Mouse (Mus musculus) neural tube, embryonic 15.5 days (tissue): ENCODE data around the gene Itpr2. TPM values are rescaled to one million over a fixed set of nuclear protein-coding genes. Genes with fewer than 3 reads are reported as not detected.

Experiments used
- ATAC-seq: fragments of 200-750 bp; cut with Nextera tagmentation; 2 replicates; pipeline ENCODE4 v1.8.0; 2017; ENCODE audit warnings: mild to moderate bottlenecking, moderate TSS enrichment, moderate library complexity; ENCODE audit not compliant: low FRiP score
- H3K27ac ChIP-seq: fragments of 300-500 bp; sonication (generic); replicated peaks from 2 replicates; pipeline ENCODE4 v1.5.1; 2015; ENCODE audit warnings: mild to moderate bottlenecking, inconsistent platforms
- H3K27me3 ChIP-seq: fragments of 300-500 bp; sonication (generic); replicated peaks from 2 replicates; pipeline ENCODE4 v1.6.1; 2015; ENCODE audit warnings: inconsistent platforms
- H3K36me3 ChIP-seq: fragments of 300-500 bp; sonication (generic); 2 replicates; pipeline ENCODE4 v1.6.1; 2015; ENCODE audit warnings: inconsistent platforms
- H3K4me1 ChIP-seq: fragments of 300-500 bp; sonication (generic); 2 replicates; pipeline ENCODE4 v1.6.1; 2015; ENCODE audit warnings: inconsistent platforms
- H3K4me2 ChIP-seq: fragments of 300-500 bp; sonication (generic); 2 replicates; pipeline ENCODE4 v1.6.1; 2015; ENCODE audit warnings: inconsistent platforms, mild to moderate bottlenecking, moderate library complexity
- H3K4me3 ChIP-seq: fragments of 300-500 bp; sonication (generic); replicated peaks from 2 replicates; pipeline ENCODE4 v1.5.1; 2015; ENCODE audit warnings: mild to moderate bottlenecking, inconsistent platforms
- H3K9ac ChIP-seq: fragments of 300-500 bp; sonication (generic); replicated peaks from 2 replicates; pipeline ENCODE4 v1.6.1; 2015; ENCODE audit warnings: mild to moderate bottlenecking, inconsistent platforms
- H3K9me3 ChIP-seq: fragments of 300-500 bp; sonication (generic); replicated peaks from 2 replicates; pipeline ENCODE4 v1.6.1; 2016; ENCODE audit warnings: inconsistent platforms
- WGBS: fragments of 180-500 bp; shearing (Covaris S2); methylation state at CpG from one replicate; pipeline ENCODE4 v1.1.7; 2015; ENCODE audit warnings: mixed read lengths; 5-methylcytosine and 5-hydroxymethylcytosine counted together
- polyA plus RNA-seq: library from polyadenylated mRNA; unstranded; fragments of >200 nt; fragmentation: Nextera tagmentation; extraction: Ambion mirVana; gene quantifications from 2 replicates; pipeline ENCODE4 v1.2.1, GENCODE M21; 2015

Gene Itpr2
- polyA plus RNA-seq, 1 experiment from 2014 or later = 9.0 TPM

GRCm38 (mm10) chr6:146077124-146077889 lies 424.7 kb downstream of the Itpr2 start:
- ATAC-seq = no peak
- Histone ChIP-seq H3K4me1 (peaks cover 7% of the 10 kb centered on the region; the same call in 1 of the 2 replicates), H3K4me2 (no peak overlapping the region), H3K27ac (no peak overlapping the region), H3K9ac (no peak overlapping the region), H3K4me3 (no peak overlapping the region), H3K36me3 (no peaks in the 10 kb centered on the region), H3K27me3 (no peaks in the 10 kb centered on the region), H3K9me3 (no peaks in the 10 kb centered on the region)
- WGBS = 87% methylated on average over 11 of the region's 11 CpGs

GRCm38 (mm10) chr6:146072842-146073241 lies 429.2 kb downstream of the Itpr2 start:
- H3K9ac ChIP-seq = no peak overlapping the region
- H3K36me3 ChIP-seq = no peaks in the 10 kb centered on the region
- no peaks in the 10 kb centered on the region for H3K4me1 ChIP-seq
- no peak overlapping the region for H3K4me2 ChIP-seq
- no peak overlapping the region for H3K27ac ChIP-seq
- no peak for ATAC-seq
- H3K4me3 ChIP-seq = no peak overlapping the region
- H3K9me3 ChIP-seq = no peaks in the 10 kb centered on the region
- no peaks in the 10 kb centered on the region for H3K27me3 ChIP-seq
- 89% methylated on average over 1 of the region's 1 CpGs for WGBS

GRCm38 (mm10) chr6:146071883-146072282 lies 430.1 kb downstream of the Itpr2 start:
- WGBS = 94% methylated on average over 1 of the region's 1 CpGs

More at GRCm38 (mm10) chr6:146071883-146072282, 430.1 kb downstream of the Itpr2 start:
- H3K9ac ChIP-seq = no peak overlapping the region
- no peak overlapping the region for H3K4me3 ChIP-seq
- H3K4me2 ChIP-seq = no peak overlapping the region
- no peaks in the 10 kb centered on the region for H3K4me1 ChIP-seq
- no peak for ATAC-seq
- no peaks in the 10 kb centered on the region for H3K27me3 ChIP-seq
- no peaks in the 10 kb centered on the region for H3K9me3 ChIP-seq
- H3K27ac ChIP-seq = no peak overlapping the region
- H3K36me3 ChIP-seq = no peaks in the 10 kb centered on the region

Other genes starting within 250 kb of the Itpr2 start
- gene Fgfr1op2, start 75.0 kb upstream of the Itpr2 start, polyA plus RNA-seq = 39.8 and 57.3 TPM in 2 replicates
- gene Ints13, start 75.6 kb upstream of the Itpr2 start, polyA plus RNA-seq = 40.5 and 51.7 TPM in 2 replicates
- gene Med21, start 140.3 kb upstream of the Itpr2 start, polyA plus RNA-seq = 124 and 135 TPM in 2 replicates
- 29.3 and 31.3 TPM in 2 replicates for gene Tm7sf3, start 140.6 kb upstream of the Itpr2 start, polyA plus RNA-seq
- 12.1 and 13.2 TPM in 2 replicates for gene Stk38l, start 222.8 kb upstream of the Itpr2 start, polyA plus RNA-seq